Mouse (Mus musculus) embryonic fibroblast, embryonic 13.5 days (primary cell): ENCODE measurements at regions not wholly inside any gene's neighbourhood (a gene's known extent, or its start where the extent isn't known, plus 50 kb on each side); places are given as distances from the start of the nearest gene placed in this dataset.

Experiments
- H3K27ac ChIP-seq: 2 replicates; pipeline ENCODE4 v1.5.1; 2012; ENCODE audit warnings: low read length, control low read depth, inconsistent platforms; ENCODE audit not compliant: insufficient read depth
- H3K4me1 ChIP-seq: 2 replicates; pipeline ENCODE4 v1.6.1; 2011; ENCODE audit warnings: low read length; ENCODE audit not compliant: control insufficient read depth, insufficient read depth
- H3K4me3 ChIP-seq: 2 replicates; pipeline ENCODE4 v1.5.1; 2011; ENCODE audit warnings: mild to moderate bottlenecking, control low read depth, low read length; ENCODE audit not compliant: insufficient read depth
- CTCF ChIP-seq: IDR thresholded peaks from 2 replicates; pipeline ENCODE4 v1.5.1; 2011; ENCODE audit warnings: mild to moderate bottlenecking, control low read depth, low read length, moderate library complexity, borderline replicate concordance; ENCODE audit not compliant: insufficient read depth
- POLR2A ChIP-seq: IDR thresholded peaks from 2 replicates; pipeline ENCODE4 v1.6.1; 2011; ENCODE audit warnings: low read depth, mild to moderate bottlenecking, control low read depth, low read length, moderate library complexity

GRCm38 (mm10) chr13:28571716-28572115, 314.4 kb downstream of the Gm11361 start:
- H3K4me1 ChIP-seq = no peaks in the 10 kb centered on the region
- no peak overlapping the region for H3K4me3 ChIP-seq
- TF ChIP-seq POLR2A (no peak), CTCF (no peak)
- H3K27ac ChIP-seq = no peak overlapping the region

- Histone ChIP-seq H3K27ac (no peak overlapping the region), H3K4me1 (no peaks in the 10 kb centered on the region), H3K4me3 (no peak overlapping the region)
- TF ChIP-seq CTCF = no peak
- no peak for TF ChIP-seq POLR2A
These were observed 306.3 kb downstream of the Gm11361 start for GRCm38 (mm10) chr13:28563585-28563984.

GRCm38 (mm10) chr13:28560081-28560480, 302.8 kb downstream of the Gm11361 start:
- Histone ChIP-seq H3K4me1 (no peaks in the 10 kb centered on the region), H3K27ac (no peak overlapping the region), H3K4me3 (no peak overlapping the region)
- TF ChIP-seq CTCF = no peak
- no peak for TF ChIP-seq POLR2A

- Histone ChIP-seq H3K4me3 (no peak overlapping the region), H3K27ac (no peak overlapping the region), H3K4me1 (peaks cover 6% of the 10 kb centered on the region; the same call in 1 of the 2 replicates)
- TF ChIP-seq POLR2A = no peak
- no peak for TF ChIP-seq CTCF
These were observed 299.8 kb downstream of the Gm11361 start for GRCm38 (mm10) chr13:28557032-28557570.

GRCm38 (mm10) chr13:28556385-28556938, 299.1 kb downstream of the Gm11361 start:
- no peak overlapping the region for H3K27ac ChIP-seq
- no peak overlapping the region for H3K4me3 ChIP-seq
- no peak for TF ChIP-seq CTCF
- no peak for TF ChIP-seq POLR2A
- peaks cover 6% of the 10 kb centered on the region; the same call in 1 of the 2 replicates for H3K4me1 ChIP-seq

- no peak overlapping the region for H3K4me3 ChIP-seq
- peaks cover 6% of the 10 kb centered on the region; the same call in 1 of the 2 replicates for H3K4me1 ChIP-seq
- H3K27ac ChIP-seq = no peak overlapping the region
- no peak for TF ChIP-seq CTCF
- TF ChIP-seq POLR2A = no peak
These were observed 297.0 kb downstream of the Gm11361 start for GRCm38 (mm10) chr13:28554143-28554830.

- peaks cover 6% of the 10 kb centered on the region; the same call in 1 of the 2 replicates for H3K4me1 ChIP-seq
These were observed 295.8 kb downstream of the Gm11361 start for GRCm38 (mm10) chr13:28552974-28553750.

GRCm38 (mm10) chr13:28551555-28551954, 294.2 kb downstream of the Gm11361 start:
- H3K4me3 ChIP-seq = no peak overlapping the region
- no peak overlapping the region for H3K27ac ChIP-seq
- TF ChIP-seq POLR2A (no peak), CTCF (no peak)
- peaks cover 6% of the 10 kb centered on the region; the same call in 1 of the 2 replicates for H3K4me1 ChIP-seq

More at GRCm38 (mm10) chr13:28552974-28553750, 295.8 kb downstream of the Gm11361 start:
- no peak overlapping the region for H3K27ac ChIP-seq
- TF ChIP-seq CTCF (no peak), POLR2A (no peak)
- no peak overlapping the region for H3K4me3 ChIP-seq

GRCm38 (mm10) chr13:28545797-28546196, 288.5 kb downstream of the Gm11361 start:
- H3K27ac ChIP-seq = no peak overlapping the region
- no peak overlapping the region for H3K4me3 ChIP-seq
- TF ChIP-seq CTCF (no peak), POLR2A (no peak)
- H3K4me1 ChIP-seq = peaks cover 12% of the 10 kb centered on the region

- H3K4me1 ChIP-seq = peaks cover 12% of the 10 kb centered on the region
- no peak for TF ChIP-seq CTCF
- no peak for TF ChIP-seq POLR2A
- no peak overlapping the region for H3K4me3 ChIP-seq
- no peak overlapping the region for H3K27ac ChIP-seq
These were observed 288.0 kb downstream of the Gm11361 start for GRCm38 (mm10) chr13:28545337-28545736.
